Mouse (Mus musculus): ENCODE data around the gene Rin3. TPM values are rescaled to one million over a fixed set of nuclear protein-coding genes. Genes with fewer than 3 reads are reported as not detected.

Gene Rin3
- total RNA-seq, 2 experiments from 2014 or later, result 3.8 to 5.9 TPM

DNA sequence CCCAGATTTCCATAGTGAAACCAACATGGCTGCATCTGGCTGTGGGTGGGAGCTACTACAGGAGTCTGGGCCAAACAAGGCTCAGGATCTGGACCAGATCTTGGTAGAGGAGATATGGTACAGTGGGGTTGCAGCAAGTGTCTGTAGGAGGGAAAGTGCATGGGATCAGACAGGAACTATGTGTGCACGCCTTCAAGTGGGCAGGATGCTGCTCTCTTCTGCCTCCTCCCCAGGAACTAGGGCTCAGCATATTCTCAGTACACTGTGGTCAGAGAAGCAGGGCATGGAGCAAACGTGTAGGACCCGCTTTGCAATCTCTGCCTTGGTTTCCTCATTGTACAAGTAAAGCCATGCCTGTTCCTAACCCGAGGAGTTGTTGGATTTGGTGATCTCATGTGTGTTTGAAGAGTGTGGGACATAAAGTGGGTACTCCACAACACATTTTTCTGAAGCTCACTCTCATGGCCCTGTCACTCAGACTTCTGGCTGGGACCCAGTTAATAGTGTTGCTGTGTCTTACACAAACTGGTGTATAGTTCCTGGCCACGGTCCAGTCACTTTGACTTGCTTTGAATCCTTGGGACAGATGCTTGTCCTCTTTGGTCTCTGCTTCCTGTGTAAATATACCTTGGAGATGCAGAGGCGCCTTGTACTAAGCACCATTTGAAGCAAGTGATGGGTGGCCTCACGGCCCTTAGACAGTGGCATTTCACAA, 9.8 kb downstream of the Rin3 start:
- intact Hi-C loops (cut with DNase I), result no loop called here
- no peak for TF ChIP-seq CTCF (IDR thresholded peaks at IDR 0.05)
- no peak for DNase-seq (ENCODE audit: extremely low spot score in 1 of 2, low spot score in 2 of 2)
- H3K4me3 ChIP-seq, result no peak overlapping the region
- no peak overlapping the region for H3K27ac ChIP-seq

- no peak for TF ChIP-seq CTCF (IDR thresholded peaks at IDR 0.05)
- intact Hi-C loops (cut with DNase I), result no loop called here
- Histone ChIP-seq H3K27ac (no peak overlapping the region), H3K4me3 (no peak overlapping the region)
- DNase-seq (ENCODE audit: extremely low spot score in 1 of 2, low spot score in 2 of 2), result no peak
These were observed 11.8 kb downstream of the Rin3 start for GRCm38 (mm10) chr12:102294634-102295033.

- H3K4me3 ChIP-seq, result no peak overlapping the region
- no peak overlapping the region for H3K27ac ChIP-seq
- no peak for TF ChIP-seq CTCF (IDR thresholded peaks at IDR 0.05)
- intact Hi-C loops (cut with DNase I), result no loop called here
- DNase-seq (ENCODE audit: extremely low spot score in 1 of 2, low spot score in 2 of 2), result no peak
These were observed 12.4 kb downstream of the Rin3 start for GRCm38 (mm10) chr12:102295230-102295629.

GRCm38 (mm10) chr12:102295662-102296061, 12.8 kb downstream of the Rin3 start:
- no peak overlapping the region for H3K27ac ChIP-seq
- no peak overlapping the region for H3K4me3 ChIP-seq
- intact Hi-C loops (cut with DNase I), result no loop called here
- TF ChIP-seq CTCF (IDR thresholded peaks at IDR 0.05), result no peak
- DNase-seq (ENCODE audit: extremely low spot score in 1 of 2, low spot score in 2 of 2), result no peak

DNA sequence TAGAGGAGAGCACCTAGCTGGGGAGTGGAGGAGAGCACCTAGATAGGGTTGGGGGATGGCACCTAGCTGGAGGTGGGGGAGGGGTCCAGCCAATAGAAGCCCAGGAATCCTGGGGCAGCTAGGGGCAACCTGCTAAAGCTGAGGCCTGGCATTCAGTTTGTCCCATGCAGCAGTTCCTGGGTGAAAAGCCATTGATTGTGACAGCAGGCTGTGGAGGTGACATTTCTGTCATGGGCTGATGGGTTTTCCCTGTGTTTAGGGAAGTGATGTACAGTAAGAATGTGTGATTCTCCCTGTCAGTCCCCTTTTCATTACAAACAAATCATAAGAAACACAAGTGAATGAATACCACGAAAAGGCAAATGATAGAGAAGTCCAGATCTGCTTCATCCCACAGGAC, 13.5 kb downstream of the Rin3 start:
- DNase-seq (ENCODE audit: extremely low spot score in 1 of 2, low spot score in 2 of 2), result no peak
- TF ChIP-seq CTCF (IDR thresholded peaks at IDR 0.05), result no peak
- intact Hi-C loops (cut with DNase I), result no loop called here
- Histone ChIP-seq H3K27ac (no peak overlapping the region), H3K4me3 (no peak overlapping the region)

DNA sequence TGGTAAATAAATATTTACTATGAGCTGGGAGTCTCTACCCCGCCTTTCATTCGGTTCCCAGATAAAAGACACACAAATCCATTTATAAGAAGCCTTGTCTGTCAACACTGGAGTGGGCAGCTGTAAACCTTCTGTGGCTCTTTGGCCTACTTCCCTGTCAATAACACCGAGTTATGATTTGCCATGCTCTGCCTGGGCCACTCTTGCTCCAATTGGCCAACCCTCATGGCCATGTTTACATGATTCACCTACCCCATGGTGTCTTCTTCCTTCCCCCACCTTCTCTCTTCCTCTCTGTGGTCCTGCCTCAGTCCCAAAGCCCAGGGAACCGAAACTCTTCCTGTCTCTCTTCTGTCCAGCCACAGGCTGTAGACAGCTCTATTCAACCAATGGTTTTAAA, 14.1 kb downstream of the Rin3 start:
- intact Hi-C loops (cut with DNase I), result no loop called here
- Histone ChIP-seq H3K4me3 (no peak overlapping the region), H3K27ac (no peak overlapping the region)
- TF ChIP-seq CTCF (IDR thresholded peaks at IDR 0.05), result no peak
- no peak for DNase-seq (ENCODE audit: extremely low spot score in 1 of 2, low spot score in 2 of 2)

- intact Hi-C loops (cut with DNase I), result no loop called here
- H3K27ac ChIP-seq, result no peak overlapping the region
- TF ChIP-seq CTCF (IDR thresholded peaks at IDR 0.05), result no peak
These were observed 16.4 kb downstream of the Rin3 start for GRCm38 (mm10) chr12:102299209-102299608.

GRCm38 (mm10) chr12:102301585-102301984, 18.7 kb downstream of the Rin3 start:
- Histone ChIP-seq H3K27ac (no peak overlapping the region), H3K4me3 (no peak overlapping the region)
- no peak for TF ChIP-seq CTCF (IDR thresholded peaks at IDR 0.05)
- intact Hi-C loops (cut with DNase I), result loop anchor here (5.0 kb wide), 1 partner anchor 99 kb away; no protein-coding TSS in a partner anchor
- no peak for DNase-seq (ENCODE audit: extremely low spot score in 1 of 2, low spot score in 2 of 2)

More at GRCm38 (mm10) chr12:102299209-102299608, 16.4 kb downstream of the Rin3 start:
- H3K4me3 ChIP-seq, result no peak overlapping the region
- no peak for DNase-seq (ENCODE audit: extremely low spot score in 1 of 2, low spot score in 2 of 2)

DNA sequence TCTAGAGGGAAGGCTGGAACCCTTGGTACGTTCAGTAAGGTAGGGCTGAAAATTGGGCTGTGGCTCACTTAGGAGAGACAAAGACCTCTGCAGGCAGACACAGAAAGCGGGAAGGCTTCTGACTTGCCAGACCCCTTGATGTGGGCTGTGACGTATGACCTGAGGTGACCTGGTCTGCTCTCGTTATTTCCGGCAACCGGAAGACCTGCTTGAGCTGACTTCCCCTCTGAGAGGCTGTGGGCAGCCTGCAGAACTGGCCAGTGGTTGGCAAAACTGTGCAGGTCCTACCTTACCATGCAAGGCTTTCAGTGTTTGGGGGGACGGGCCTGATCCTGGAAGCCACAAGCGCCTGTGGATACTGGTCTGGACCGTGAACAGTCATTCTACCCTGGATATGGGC, 19.5 kb downstream of the Rin3 start:
- H3K27ac ChIP-seq, result no peak overlapping the region
- DNase-seq (ENCODE audit: extremely low spot score in 1 of 2, low spot score in 2 of 2), result no peak
- no peak overlapping the region for H3K4me3 ChIP-seq
- intact Hi-C loops (cut with DNase I), result loop anchor here (5.0 kb wide), 1 partner anchor 100 kb away; no protein-coding TSS in a partner anchor
- no peak for TF ChIP-seq CTCF (IDR thresholded peaks at IDR 0.05)

DNA sequence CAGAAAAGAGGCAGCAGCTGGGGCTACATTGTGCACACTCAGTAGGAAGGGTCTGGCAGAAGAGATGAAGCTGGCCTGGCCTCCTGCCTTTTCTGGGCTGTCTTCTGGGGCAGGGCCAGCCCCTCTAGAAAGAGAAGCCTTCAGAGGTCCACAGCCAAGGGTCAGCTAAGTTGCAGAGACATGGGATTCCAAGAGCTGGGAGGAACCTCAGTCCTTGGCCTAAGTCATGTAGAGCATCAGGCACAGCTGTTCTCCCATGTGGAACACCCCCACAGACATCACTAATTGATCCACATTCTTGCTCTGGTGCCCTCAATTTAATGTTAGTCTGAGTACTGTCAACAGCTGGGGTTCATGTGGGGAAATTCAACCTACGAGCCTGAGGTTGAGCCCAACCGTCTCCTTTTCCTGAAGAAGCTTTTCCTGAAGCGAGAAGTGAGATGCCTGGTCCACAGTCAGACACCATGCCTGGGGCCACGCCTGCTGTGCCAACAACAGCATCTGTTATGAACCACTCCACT, 20.0 kb downstream of the Rin3 start:
- TF ChIP-seq CTCF (IDR thresholded peaks at IDR 0.05), result no peak
- Histone ChIP-seq H3K4me3 (no peak overlapping the region), H3K27ac (0 out of 2 replicates have a peak overlapping the region, but pooled peaks have one; percentile 19)
- intact Hi-C loops (cut with DNase I), result loop anchor here (5.0 kb wide), 1 partner anchor 101 kb away; no protein-coding TSS in a partner anchor
- DNase-seq (ENCODE audit: extremely low spot score in 1 of 2, low spot score in 2 of 2), result no peak

- Histone ChIP-seq H3K4me3 (no peak overlapping the region), H3K27ac (no peak overlapping the region)
- DNase-seq (ENCODE audit: extremely low spot score in 1 of 2, low spot score in 2 of 2), result peak in 1 of 2 experiments; percentile 17
- TF ChIP-seq CTCF (IDR thresholded peaks at IDR 0.05), result no peak
- intact Hi-C loops (cut with DNase I), result loop anchor here (5.0 kb wide), 1 partner anchor 102 kb away; no protein-coding TSS in a partner anchor
These were observed 21.0 kb downstream of the Rin3 start for GRCm38 (mm10) chr12:102303867-102304266.

DNA sequence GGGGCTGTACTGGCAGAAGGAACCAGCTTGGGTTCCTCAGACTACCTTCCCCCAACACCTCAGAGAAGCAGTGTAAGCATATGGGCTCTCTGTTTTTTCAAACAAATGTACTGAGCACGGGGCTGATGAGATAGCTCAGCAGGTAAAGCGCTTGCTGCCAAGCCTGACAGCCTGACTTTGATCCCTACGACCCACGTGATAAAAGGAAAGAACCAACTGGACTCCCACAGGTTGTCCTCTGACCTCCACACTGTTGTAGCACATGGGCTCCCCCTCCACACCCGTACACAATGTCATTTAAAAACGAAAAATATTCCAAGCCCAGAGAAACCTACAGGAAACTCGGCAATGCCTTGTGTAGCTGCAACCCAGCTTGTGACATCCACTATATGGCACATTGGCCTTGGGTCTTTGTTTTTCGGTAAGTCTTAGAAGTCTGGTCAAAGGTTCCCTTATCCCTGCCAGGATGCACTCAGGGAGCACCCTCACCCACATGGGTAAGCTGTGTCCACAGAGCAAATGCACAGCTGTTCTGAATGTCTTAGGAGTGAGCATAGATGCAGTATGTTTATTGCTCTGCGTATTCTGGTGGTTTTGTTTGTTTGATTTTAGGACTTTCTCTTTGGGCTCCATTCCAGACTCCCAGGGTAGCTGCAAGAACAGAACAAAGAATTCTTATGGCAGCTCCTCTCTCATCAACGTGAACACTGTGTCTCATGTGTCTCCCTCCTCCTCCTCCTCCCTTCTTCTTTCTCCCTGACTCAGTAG, 22.4 kb downstream of the Rin3 start:
- intact Hi-C loops (cut with DNase I), result loop anchor here (5.0 kb wide), 1 partner anchor 53 kb away; no protein-coding TSS in a partner anchor

More for the DNA sequence above, 22.4 kb downstream of the Rin3 start:
- DNase-seq (ENCODE audit: extremely low spot score in 1 of 2, low spot score in 2 of 2), result no peak
- no peak for TF ChIP-seq CTCF (IDR thresholded peaks at IDR 0.05)
- H3K4me3 ChIP-seq, result no peak overlapping the region
- no peak overlapping the region for H3K27ac ChIP-seq

Data from left cerebral cortex, adult 2 months (tissue).